Mouse (Mus musculus): ENCODE measurements around the gene Gipr.

- no peak for TF ChIP-seq CTCF (IDR thresholded peaks at IDR 0.05; ENCODE audit: borderline replicate concordance, insufficient read depth, low read depth, low read length)
- TF ChIP-seq POLR2A (IDR thresholded peaks at IDR 0.05; ENCODE audit: borderline replicate concordance, insufficient read depth, low read length): no peak
These were observed 5.8 kb downstream of the Gipr start for GRCm38 (mm10) chr7:19160115-19160514.
